Mouse (Mus musculus) hindbrain, embryonic 10.5 days (tissue): ENCODE data around the gene Scimp. TPM values are rescaled to one million over a fixed set of nuclear protein-coding genes. Genes with fewer than 3 reads are reported as not detected.
"Not testable (repeated sequence)": the region's sequence is repeated elsewhere in the genome, so short reads cannot be mapped to it uniquely, and the experiment has no call there.

Experiments
- DNase-seq: peaks from one replicate; pipeline ENCODE4 v3.0.0-alpha.2; 2017; ENCODE audit warnings: low spot score
- H3K27ac ChIP-seq: fragments of 300-500 bp; sonication (generic); 2 replicates; pipeline ENCODE4 v1.5.1; 2016; ENCODE audit warnings: mild to moderate bottlenecking, moderate library complexity
- H3K27me3 ChIP-seq: fragments of 300-500 bp; sonication (generic); 2 replicates; pipeline ENCODE4 v1.6.1; 2016; ENCODE audit warnings: mild to moderate bottlenecking; ENCODE audit not compliant: poor library complexity, insufficient read depth, severe bottlenecking
- H3K36me3 ChIP-seq: fragments of 300-500 bp; sonication (generic); 2 replicates; pipeline ENCODE4 v1.6.1; 2016; ENCODE audit warnings: mild to moderate bottlenecking, moderate library complexity
- H3K4me1 ChIP-seq: fragments of 300-500 bp; sonication (generic); replicated peaks from 2 replicates; pipeline ENCODE4 v1.6.1; 2016; ENCODE audit warnings: mild to moderate bottlenecking
- H3K4me3 ChIP-seq: fragments of 300-500 bp; sonication (generic); 2 replicates; pipeline ENCODE4 v1.5.1; 2016; ENCODE audit warnings: mild to moderate bottlenecking, moderate library complexity
- H3K9me3 ChIP-seq: fragments of 300-500 bp; sonication (generic); 2 replicates; pipeline ENCODE4 v1.6.1; 2016; ENCODE audit warnings: mild to moderate bottlenecking, moderate library complexity
- WGBS: fragments of 180-500 bp; shearing (Covaris S2); methylation state at CpG from one replicate; pipeline ENCODE4 v1.1.7; 2016; 5-methylcytosine and 5-hydroxymethylcytosine counted together
- polyA plus RNA-seq: library from polyadenylated mRNA; unstranded; fragments of >200 nt; fragmentation: Nextera tagmentation; extraction: Ambion mirVana; gene quantifications from 2 replicates; pipeline ENCODE4 v1.2.1, GENCODE M21; 2016

Scimp gene
- polyA plus RNA-seq, 1 experiment from 2014 or later, result not detected

- Histone ChIP-seq H3K27me3 (no peaks in the 10 kb centered on the region), H3K36me3 (no peaks in the 10 kb centered on the region), H3K4me1 (no peaks in the 10 kb centered on the region), H3K4me3 (no peak overlapping the region), H3K27ac (no peak overlapping the region), H3K9me3 (no peaks in the 10 kb centered on the region)
- 80% methylated on average over 2 of the region's 2 CpGs for WGBS
- DNase-seq, result no peak
Measured at GRCm38 (mm10) chr11:70785908-70786307, 26.5 kb downstream of the Scimp start.

DNA sequence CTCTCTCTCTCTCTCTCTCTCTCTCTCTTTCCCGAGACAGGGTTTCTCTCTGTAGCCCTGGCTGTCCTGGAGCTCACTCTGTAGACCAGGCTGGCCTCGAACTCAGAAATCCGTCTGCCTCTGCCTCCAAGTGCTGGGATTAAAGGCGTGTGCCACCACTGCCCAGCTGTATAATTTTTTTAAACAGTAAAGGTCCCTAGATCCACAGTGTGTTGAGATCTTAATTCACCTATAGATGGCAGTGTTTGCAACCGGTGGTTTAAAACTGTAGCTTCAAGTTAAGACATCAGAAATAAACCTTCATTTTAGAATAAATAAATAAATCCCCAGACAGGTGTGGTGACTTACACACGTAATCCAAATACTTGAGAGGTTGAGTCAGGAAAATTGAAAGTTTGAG lies 34.3 kb downstream of the Scimp start:
- not testable (repeated sequence) for H3K9me3 ChIP-seq, DNase-seq, H3K27me3 ChIP-seq, H3K27ac ChIP-seq, H3K4me1 ChIP-seq, H3K4me3 ChIP-seq
- peaks cover 15% of the 10 kb centered on the region for H3K36me3 ChIP-seq
- 24% methylated on average over 6 of the region's 6 CpGs for WGBS

DNA sequence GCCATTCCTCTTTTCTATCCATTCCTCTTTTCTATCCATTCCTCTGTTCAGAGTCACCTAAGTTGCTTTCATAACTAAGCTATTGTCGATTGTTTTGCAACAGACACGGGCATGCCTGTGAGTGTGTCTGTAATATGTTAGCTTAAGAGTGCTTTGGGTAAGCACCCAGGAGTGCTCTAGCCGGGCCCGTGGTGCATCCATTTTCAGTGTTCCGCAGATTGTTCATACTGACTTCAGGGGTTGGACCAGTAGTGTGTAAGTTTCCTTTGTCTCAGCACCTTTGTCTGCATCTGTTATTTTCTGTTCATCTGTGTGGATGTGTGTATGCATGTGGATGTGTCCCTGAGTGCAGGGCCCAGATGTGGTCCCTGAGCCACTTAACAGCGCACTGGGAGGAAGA lies 34.8 kb downstream of the Scimp start:
- Histone ChIP-seq H3K4me1 (peaks cover 4% of the 10 kb centered on the region), H3K27me3 (no peaks in the 10 kb centered on the region), H3K9me3 (no peaks in the 10 kb centered on the region), H3K27ac (no peak overlapping the region), H3K36me3 (peaks cover 19% of the 10 kb centered on the region), H3K4me3 (no peak overlapping the region)
- WGBS, result 76% methylated on average over 6 of the region's 6 CpGs
- no peak for DNase-seq

- no peaks in the 10 kb centered on the region for H3K27me3 ChIP-seq
- DNase-seq, result peak; percentile 76
- no peak overlapping the region for H3K27ac ChIP-seq
- peaks cover 25% of the 10 kb centered on the region for H3K36me3 ChIP-seq
- H3K9me3 ChIP-seq, result no peaks in the 10 kb centered on the region
- no peak overlapping the region for H3K4me3 ChIP-seq
- 31% methylated on average over 17 of the region's 17 CpGs for WGBS
- H3K4me1 ChIP-seq, result peaks cover 4% of the 10 kb centered on the region
Measured at GRCm38 (mm10) chr11:70776830-70777571, 35.4 kb downstream of the Scimp start.

DNA sequence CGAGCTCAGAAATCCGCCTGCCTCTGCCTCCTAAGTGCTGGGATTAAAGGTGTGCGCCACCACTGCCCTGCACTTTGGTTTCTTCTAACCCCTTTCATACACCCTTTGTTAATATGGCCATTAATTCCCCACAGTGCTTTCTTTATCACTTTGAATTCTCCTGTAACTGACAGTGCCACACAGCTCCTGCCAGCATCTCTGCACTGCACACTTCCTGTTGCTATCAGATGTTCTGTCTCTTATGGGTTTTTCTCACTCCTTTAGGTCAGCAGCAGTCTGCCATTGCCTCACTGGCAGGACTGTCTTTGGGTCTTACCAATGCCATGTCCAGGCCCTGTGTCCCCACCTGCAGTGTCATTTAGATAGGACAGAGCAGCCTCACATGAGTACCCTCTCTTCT lies 41.6 kb downstream of the Scimp start:
- WGBS, result 93% methylated on average over 3 of the region's 3 CpGs

DNA sequence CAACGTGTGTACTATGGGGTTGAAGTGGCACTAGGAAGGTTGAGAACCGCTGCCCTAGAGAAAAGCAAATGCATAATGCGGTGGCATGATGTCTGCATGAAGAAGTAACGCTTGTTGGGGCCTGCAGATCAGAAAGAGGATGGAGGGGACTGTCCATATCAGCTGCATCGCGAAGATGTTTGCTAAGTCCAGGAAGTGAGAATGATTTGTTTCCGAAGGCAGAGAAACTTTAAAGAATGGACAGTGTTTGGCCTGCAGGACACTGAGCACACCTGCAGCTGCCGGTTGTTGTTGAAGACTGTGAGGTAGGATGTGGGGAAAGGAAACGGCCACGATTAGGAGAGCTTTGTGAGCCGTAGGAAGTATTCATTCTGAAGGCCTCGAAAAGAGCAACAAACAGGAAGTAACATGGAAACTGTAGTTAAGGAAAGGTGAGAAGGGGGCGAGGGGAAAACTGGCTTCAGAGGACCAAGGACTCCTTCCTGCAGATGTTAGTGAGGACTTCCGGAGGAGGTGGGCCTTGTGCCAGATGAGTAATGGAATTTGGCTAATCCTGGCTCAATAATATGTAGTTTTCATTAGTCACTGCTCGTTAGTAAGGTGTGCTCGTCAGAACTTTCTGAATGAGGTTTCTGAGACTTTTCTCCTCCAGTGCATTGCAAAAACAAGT lies 46.5 kb downstream of the Scimp start:
- Histone ChIP-seq H3K4me1 (peaks cover 23% of the 10 kb centered on the region), H3K4me3 (no peak overlapping the region), H3K36me3 (peaks cover 14% of the 10 kb centered on the region), H3K9me3 (no peaks in the 10 kb centered on the region), H3K27ac (no peak overlapping the region), H3K27me3 (0 out of 2 replicates have a peak, but pooled peaks cover 4% of the 10 kb centered on the region)
- 88% methylated on average over 16 of the region's 16 CpGs for WGBS
- DNase-seq, result no peak

More for the DNA sequence above, 41.6 kb downstream of the Scimp start:
- no peak for DNase-seq
- Histone ChIP-seq H3K27me3 (no peaks in the 10 kb centered on the region), H3K9me3 (no peaks in the 10 kb centered on the region), H3K27ac (no peak overlapping the region), H3K4me1 (peaks cover 1% of the 10 kb centered on the region; the same call in 1 of the 2 replicates), H3K4me3 (no peak overlapping the region), H3K36me3 (peaks cover 50% of the 10 kb centered on the region)

GRCm38 (mm10) chr11:70763936-70764808 lies 48.2 kb downstream of the Scimp start, which contains the start of gene Zfp3:
Gene Zfp3 (plus strand): TSS chr11:70764209.
- Histone ChIP-seq H3K4me1 (peaks cover 23% of the 10 kb centered on the region), H3K9me3 (no peaks in the 10 kb centered on the region), H3K36me3 (peaks cover 12% of the 10 kb centered on the region), H3K27ac (peak within 1 kb of the TSS; percentile 95), H3K4me3 (peak within 1 kb of the TSS; percentile 89), H3K27me3 (0 out of 2 replicates have a peak, but pooled peaks cover 4% of the 10 kb centered on the region)
- under 1% methylated on average over 78 of the region's 78 CpGs for WGBS
- DNase-seq, result peak; percentile 84

DNA sequence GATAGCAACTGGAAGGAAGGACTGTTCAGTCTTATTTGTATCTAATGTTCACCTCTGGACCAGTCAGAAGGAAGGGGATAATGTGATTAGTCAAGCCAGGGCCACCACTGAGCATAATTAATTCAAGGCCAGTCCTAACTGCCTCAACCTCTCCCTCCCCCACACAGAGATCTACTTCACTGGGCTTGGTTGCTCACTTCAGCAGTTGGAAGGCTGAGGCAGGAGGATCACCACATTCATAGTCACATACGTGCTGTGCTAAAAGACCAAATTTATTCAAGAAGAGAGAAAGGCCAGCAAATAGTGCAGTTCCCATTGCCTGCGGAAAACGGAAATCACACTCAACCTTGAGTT lies 48.8 kb downstream of the Scimp start:
- peak overlapping the region; percentile 95 for H3K27ac ChIP-seq
- H3K4me1 ChIP-seq, result peaks cover 23% of the 10 kb centered on the region
- 30% methylated on average over 3 of the region's 3 CpGs for WGBS
- DNase-seq, result no peak
- no peaks in the 10 kb centered on the region for H3K9me3 ChIP-seq
- 0 out of 2 replicates have a peak, but pooled peaks cover 4% of the 10 kb centered on the region for H3K27me3 ChIP-seq
- H3K4me3 ChIP-seq, result peak overlapping the region; percentile 89
- peaks cover 12% of the 10 kb centered on the region for H3K36me3 ChIP-seq

GRCm38 (mm10) chr11:70762641-70763040 lies 49.7 kb downstream of the Scimp start:
- Histone ChIP-seq H3K27me3 (0 out of 2 replicates have a peak, but pooled peaks cover 4% of the 10 kb centered on the region), H3K27ac (no peak overlapping the region), H3K4me1 (peaks cover 23% of the 10 kb centered on the region), H3K4me3 (no peak overlapping the region), H3K9me3 (no peaks in the 10 kb centered on the region), H3K36me3 (peaks cover 4% of the 10 kb centered on the region)
- no peak for DNase-seq
- WGBS, result 88% methylated on average over 9 of the region's 9 CpGs

GRCm38 (mm10) chr11:70760446-70760845 lies 51.9 kb downstream of the Scimp start:
- not testable (repeated sequence) for H3K4me3 ChIP-seq, H3K9me3 ChIP-seq, DNase-seq, H3K36me3 ChIP-seq, H3K27ac ChIP-seq, H3K27me3 ChIP-seq
- peaks cover 21% of the 10 kb centered on the region for H3K4me1 ChIP-seq
- 78% methylated on average over 3 of the region's 3 CpGs for WGBS

DNA sequence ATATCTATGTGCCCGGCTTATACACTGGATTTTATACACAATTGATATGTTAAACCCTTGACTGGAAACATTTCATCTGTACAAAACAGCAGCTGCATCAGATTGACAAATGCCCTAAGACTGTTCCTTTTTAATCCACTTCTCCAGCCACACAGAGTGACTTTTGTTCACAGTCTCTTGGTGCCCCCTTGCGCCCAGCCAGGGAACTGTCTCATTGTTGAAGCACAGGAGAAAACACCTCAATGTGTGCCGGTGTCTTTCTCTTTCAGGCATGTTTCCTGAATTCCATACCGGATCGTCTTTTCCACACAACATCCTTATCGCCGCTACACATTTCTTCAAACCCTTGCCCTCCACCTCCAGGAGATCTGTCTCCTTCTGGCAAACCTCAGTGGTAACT lies 56.7 kb downstream of the Scimp start:
- Histone ChIP-seq H3K27me3 (no peaks in the 10 kb centered on the region), H3K4me1 (0 out of 2 replicates have a peak, but pooled peaks cover 2% of the 10 kb centered on the region), H3K9me3 (no peaks in the 10 kb centered on the region), H3K27ac (no peak overlapping the region), H3K36me3 (no peaks in the 10 kb centered on the region), H3K4me3 (no peak overlapping the region)
- peak; percentile 85 for DNase-seq
- 15% methylated on average over 7 of the region's 7 CpGs for WGBS

- Histone ChIP-seq H3K9me3 (no peaks in the 10 kb centered on the region), H3K4me1 (0 out of 2 replicates have a peak, but pooled peaks cover 2% of the 10 kb centered on the region), H3K27me3 (no peaks in the 10 kb centered on the region), H3K4me3 (no peak overlapping the region), H3K36me3 (no peaks in the 10 kb centered on the region), H3K27ac (no peak overlapping the region)
- 64% methylated on average over 7 of the region's 7 CpGs for WGBS
- no peak for DNase-seq
Measured at GRCm38 (mm10) chr11:70754958-70755357, 57.4 kb downstream of the Scimp start.
